Mouse (Mus musculus) embryo, embryonic 11 days (tissue): Measurements from ENCODE around the gene Slc12a6.

ENCODE experiments used
- DNase-seq: peaks from one replicate; pipeline ENCODE4 v3.0.0-alpha.2; 2015

The Slc12a6 gene

GRCm38 (mm10) chr2:112393958-112394357 is 128.3 kb downstream of the Slc12a6 start:
- no peak for DNase-seq

GRCm38 (mm10) chr2:112396649-112397048 is 131.0 kb downstream of the Slc12a6 start:
- DNase-seq = no peak

- DNase-seq = no peak
Measured at GRCm38 (mm10) chr2:112407030-112407429, 141.4 kb downstream of the Slc12a6 start.
